Mouse (Mus musculus) mature B cell (primary cell): Measurements from ENCODE around the gene Cdh13.

Source experiments
- in situ Hi-C: fragments of 300-500 bp; cut with MboI; formaldehyde crosslinking; loops from 2 replicates; pipeline ENCODE4 v1.14.3; 2019

The Cdh13 gene

DNA sequence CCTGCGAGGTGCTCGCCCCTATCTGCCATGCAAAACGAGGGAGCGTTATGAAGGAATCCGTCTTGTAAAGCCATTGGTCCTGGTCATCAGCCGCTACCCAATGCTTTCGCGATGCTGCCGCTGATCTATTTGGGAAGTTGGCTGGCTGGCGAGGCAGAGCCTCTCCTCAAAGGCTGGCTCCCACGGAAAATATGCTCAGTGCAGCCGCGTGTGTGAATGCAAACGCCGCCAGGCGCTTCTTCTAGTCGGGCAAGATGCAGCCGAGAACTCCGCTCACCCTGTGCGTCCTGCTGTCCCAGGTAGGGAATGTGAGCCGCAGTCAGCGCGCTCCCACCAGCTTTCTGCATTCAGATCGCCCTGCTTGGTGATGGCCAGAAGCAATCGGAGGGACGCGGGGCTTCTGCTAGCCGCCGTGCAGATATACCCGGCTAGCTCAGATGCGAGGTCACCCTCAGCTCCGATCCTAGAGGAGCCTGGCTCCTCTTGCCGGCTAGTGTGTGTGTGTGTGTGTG is at the start of gene Cdh13:
TSS of gene Cdh13 (plus strand) at position 134 of the 512 bp plus-strand sequence.
- in situ Hi-C loops, result no loop called here

DNA sequence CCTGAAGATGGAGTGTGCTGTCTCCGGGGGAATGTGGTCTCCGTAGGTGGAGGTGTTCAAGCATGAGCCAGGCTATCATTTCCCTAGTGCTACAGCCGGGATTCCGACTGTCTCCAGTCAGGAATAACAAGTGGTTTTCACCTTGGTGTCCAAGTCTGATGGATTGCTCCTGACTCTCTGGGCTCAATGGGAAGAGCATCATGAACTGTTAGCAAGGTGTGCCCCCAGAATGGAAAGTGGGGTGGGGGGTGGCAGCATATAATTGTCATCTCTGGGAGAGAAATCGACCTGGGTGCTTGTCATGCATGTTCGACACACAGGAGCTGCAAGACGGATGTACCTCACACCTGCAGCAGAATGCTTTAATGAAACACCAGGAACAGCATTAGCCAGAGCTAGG is 47.9 kb upstream of the Cdh13 start:
- in situ Hi-C loops, result no loop called here

DNA sequence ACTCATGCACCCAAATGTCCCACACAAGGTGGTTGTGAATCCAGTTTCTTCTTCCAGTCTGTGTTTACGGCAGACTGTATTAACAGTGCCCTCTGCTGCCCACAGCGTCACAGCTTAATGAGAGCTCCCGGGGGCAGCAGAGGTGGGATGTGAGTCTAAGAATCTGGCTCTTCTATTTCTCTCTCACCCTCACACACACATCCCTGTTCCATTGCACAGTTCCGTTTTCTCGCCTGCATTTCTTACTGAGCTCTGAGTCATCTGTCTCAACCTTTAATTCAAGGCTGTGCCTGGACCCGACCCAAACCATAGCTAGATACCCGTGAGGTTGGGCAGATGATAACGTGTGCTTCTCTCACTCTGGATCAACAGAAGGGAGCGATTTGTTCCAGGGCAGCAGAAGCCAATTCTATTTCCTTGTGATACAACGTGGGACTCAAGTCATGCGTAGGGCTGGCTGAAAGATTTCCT is 46.3 kb upstream of the Cdh13 start:
- in situ Hi-C loops, result no loop called here

GRCm38 (mm10) chr8:118238156-118238555 is 45.4 kb upstream of the Cdh13 start:
- in situ Hi-C loops, result no loop called here

DNA sequence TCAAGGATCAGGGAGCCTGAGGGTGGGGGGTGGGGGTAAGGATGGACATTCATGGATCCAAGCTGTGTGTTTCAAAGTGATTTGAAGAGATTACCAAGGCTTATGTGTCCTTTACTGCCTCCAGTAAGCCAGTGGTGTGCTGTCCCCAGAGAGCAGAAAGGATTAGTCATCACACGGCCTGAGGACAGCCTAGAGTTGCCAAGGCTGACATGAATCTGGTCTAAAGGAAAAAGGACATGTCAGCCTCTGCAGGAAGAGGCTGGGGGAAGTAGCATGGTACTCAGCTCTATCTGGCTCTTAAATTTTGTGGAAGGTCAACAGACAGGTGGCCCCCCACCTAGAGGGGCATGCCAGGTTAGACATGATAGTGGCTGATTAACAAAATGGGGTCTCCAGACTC is 44.3 kb upstream of the Cdh13 start:
- in situ Hi-C loops, result no loop called here

GRCm38 (mm10) chr8:118249319-118249718 is 34.2 kb upstream of the Cdh13 start:
- in situ Hi-C loops, result no loop called here

DNA sequence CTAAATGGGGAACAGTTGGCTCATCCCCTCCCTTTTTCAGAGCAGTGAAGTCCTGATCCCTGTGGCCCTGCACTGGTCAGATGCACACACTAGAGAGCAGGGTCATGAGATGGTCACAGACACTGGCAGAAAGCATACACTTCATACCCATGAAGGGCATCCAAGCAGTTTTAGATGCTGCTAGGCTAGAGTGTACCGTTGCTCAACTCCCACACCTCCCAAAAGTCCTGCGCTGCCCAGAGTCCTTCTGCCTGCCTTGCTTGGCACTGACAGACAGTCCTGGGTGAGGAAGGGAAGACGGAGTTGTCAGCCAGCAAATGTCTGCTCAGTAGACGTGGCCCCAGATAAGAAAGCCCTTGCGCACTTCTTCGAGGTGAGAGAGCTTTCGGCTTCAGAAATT is 33.6 kb upstream of the Cdh13 start:
- in situ Hi-C loops, result no loop called here

- in situ Hi-C loops, result no loop called here
These were observed 20.4 kb upstream of the Cdh13 start for GRCm38 (mm10) chr8:118263117-118263516.

GRCm38 (mm10) chr8:118270751-118271402 is 12.7 kb upstream of the Cdh13 start:
- in situ Hi-C loops, result no loop called here

DNA sequence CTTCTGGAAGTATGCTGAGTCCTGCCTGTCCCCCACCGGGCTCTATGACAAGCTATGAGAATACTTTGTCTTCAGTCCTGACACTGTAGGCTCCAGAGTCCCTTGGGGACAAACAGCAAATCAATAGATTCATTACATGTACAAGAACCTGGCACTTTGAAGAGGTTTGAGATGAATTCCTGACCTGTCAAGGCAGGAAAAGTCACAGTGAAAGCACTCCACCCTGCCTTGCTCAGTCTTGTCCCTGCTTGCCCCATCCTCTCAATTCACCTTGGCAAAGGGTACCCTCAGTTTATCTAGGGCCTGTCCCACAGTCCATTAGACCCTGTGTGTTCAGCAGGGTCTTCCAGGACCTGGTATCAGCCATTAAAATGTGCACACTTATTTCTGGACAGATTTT is 11.0 kb upstream of the Cdh13 start:
- in situ Hi-C loops, result no loop called here

DNA sequence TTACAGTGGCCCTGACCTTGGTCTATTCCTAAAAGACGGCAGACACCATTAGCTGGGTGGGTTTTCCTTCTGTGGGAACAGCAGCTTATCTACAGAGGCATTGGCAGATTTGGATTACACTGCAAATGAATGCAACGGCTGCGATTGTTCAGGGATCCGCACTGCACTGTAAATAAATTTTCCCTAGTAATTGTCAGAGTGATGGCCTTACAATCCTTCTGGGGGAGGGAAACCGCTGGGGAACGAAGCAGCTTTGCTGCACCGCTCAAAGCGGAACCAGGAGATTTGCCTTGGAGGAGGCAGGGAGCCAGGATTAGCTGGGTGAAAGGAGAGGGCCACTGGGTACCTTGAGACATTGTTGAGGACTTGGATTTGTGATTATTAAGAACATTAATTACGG is 9.3 kb upstream of the Cdh13 start:
- in situ Hi-C loops, result no loop called here

DNA sequence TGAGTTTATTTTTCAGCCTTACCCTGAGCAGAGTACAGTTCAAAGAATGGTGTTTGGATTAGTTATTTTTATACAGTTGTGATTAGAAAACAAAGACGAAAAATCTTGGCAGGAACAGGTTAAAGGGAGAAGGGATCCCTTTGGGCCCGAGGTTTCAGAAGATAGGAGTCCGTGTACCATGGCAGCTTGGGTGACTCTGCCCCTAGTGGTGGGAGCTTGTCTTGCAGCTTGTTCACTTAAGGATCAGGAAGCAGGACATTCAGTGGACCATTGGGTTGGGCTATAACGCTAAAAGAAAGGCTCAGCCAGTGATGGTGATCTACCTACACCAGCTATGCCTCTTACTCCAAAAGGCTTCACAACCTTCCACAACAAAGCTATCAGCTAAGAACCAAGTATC is 8.8 kb upstream of the Cdh13 start:
- in situ Hi-C loops, result no loop called here

DNA sequence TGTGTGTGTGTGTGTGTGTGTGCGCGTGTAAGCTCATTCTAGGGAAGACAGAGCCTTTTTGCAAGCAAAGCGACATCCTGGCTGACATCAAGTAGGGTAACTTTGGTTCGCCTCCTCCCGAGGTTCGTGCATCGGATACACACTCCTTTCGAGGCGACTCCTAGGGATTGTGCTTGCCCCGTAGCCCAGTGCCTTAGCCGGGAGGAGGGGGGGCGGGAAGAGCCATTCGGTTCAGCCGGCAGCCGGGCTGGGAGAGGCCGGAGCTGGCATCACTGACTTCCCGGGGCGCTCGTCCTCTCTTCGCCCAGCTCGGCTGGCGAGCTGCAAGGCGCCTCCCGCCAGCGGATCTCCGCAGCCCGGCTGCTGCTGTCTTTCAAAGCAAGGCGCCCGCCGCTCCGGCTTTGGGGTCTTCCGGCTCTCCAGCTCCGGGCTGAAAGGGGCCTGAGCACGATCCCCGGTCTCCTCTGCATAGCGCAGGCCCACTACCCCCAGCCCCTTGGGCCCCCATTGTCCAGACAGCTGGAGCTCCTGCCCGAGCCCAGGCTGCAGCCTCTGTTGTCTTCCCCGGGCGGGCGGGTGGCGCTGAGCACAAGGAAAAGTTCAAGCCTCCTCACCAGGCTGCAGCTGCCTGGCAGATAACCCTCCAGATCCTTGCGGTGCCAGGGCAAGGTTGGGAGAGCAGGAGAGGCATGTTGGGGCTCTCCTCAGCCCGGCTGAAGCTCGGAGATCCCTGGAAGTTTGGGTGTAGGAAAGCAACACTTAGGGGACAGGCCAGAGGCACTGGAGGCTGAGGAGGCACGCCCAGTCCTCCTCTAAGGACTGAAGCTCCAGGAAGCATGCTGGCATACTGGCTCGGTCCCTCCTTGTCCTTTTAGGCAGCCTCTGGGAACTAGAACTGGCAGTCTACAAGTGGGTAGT is 838 bp downstream of the Cdh13 start:
- in situ Hi-C loops, result no loop called here

- in situ Hi-C loops, result no loop called here
These were observed 2.2 kb downstream of the Cdh13 start for GRCm38 (mm10) chr8:118285596-118286281.

DNA sequence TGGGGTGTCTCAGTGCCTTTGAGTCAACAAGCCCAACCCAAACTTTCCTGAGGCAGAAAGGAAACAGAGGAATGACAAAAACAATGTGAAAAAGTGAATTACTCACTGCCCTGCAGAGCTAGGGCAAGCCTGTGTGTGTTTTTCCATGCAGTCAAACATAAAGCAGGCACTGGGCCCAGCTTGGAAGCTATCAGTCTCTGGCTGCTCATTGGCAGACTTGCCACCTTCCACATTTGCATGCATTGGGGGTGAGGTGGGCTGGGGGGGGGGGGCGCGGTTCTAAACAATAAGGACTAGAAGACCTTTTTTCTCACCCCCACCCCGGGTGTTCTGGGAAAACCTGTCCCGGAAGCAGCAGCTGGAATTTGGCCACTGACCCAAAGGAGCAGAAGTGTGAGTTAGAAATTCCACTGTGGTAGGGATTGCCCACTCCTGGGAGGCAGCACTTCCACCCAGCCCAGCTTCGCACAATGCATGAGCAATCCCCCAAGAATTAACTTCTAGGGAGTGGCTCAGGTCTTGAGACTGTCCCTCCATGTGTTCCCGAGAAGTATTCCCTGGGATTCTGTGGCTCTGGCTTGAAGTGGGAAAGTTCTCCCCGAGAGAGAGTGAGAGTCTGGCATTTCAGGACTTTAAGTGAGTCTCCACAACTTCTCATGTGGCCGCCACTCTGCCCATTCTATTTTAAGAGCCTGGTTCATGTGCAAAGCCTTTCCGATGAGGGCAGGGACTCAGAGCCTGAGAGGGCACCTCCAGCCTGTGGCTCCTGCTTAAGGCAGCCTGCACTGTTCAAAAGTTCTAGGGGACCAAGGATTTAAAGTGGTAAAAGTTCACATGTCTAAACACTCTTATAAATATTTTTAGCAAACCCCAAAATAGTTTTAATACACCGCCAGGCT is 3.0 kb downstream of the Cdh13 start:
- in situ Hi-C loops, result no loop called here

DNA sequence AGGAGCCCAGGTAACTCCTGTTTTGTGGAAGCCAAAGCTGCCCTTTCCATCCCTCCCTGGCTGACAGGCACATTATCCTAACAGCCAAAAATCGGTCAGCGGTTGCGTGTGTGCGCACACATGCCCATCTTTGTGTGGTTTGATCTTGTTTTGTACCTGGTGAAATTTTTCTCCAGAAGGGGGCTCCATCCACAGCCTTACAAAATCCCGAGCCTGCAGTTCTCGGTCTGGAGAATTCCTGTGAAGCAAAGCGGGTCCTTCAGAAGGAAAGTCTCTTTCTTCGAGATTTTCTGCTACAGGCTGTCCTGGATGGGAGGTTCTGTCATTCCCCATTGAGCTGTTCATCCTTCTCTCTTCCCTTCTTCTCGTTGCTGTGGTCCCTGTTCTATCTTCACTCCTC is 4.0 kb downstream of the Cdh13 start:
- in situ Hi-C loops, result no loop called here

GRCm38 (mm10) chr8:118288259-118288952 is 4.9 kb downstream of the Cdh13 start:
- in situ Hi-C loops, result no loop called here

DNA sequence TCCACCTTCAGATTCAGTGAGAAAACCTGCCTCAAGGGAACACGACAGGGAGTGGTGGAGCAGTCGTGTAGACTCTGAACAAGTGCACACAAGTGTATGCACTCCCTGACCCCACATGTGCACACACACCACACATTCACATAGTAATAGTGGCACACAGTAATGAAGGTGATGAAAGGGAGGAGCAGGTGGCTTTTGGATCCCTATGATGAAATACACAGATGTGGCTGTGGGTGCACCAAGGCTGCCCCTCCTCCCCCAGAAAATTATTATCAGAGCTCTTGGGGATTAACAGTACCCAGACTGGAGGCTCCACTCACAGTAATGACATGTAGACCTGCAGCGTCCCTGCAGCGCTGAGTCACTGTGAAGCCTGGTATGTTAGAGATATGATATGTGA is 5.6 kb downstream of the Cdh13 start:
- in situ Hi-C loops, result no loop called here

GRCm38 (mm10) chr8:118289525-118289924 is 6.0 kb downstream of the Cdh13 start:
- in situ Hi-C loops, result no loop called here

DNA sequence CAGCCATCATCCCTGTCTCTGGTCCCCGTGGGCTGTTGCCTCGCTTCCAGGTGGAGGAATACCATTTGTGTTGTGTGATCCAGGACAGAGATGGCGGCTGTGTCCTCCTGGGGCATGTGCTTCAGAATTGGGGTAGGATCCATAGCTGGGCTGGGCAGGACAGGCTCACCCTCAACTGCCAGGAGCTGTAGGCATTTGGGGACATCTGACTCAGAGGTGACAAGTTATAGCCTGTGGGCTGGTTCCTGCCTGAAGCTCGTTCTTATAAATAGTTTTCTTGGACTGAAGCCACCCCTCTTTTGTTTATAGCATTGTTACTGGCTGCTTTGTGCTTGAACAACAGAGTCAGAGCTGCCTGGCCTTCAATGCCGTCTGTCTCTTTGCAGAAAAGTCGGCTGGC is 6.7 kb downstream of the Cdh13 start:
- in situ Hi-C loops, result no loop called here

DNA sequence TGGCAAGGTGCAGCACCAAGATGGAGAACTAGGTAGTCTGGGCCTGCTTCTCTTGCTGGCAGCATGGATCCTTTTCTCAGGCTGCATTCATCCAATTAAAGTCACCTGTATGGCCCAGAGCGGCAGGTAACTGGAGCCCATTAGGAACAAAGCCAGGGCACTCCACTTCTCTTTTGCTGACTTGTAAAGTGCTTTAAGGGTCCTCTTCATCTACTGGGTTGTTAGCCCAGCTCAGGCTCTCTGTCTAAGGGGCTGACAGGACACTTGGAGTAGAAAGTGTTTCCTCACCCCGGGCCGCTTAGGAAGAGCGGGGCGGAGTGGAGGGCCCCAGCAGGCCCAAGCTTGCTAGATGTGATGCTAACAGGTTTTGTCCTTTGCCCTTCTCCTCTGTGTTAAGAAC is 12.9 kb downstream of the Cdh13 start:
- in situ Hi-C loops, result no loop called here
